Mouse (Mus musculus): Measurements from ENCODE around the gene Tyw5. TPM values are rescaled to one million over a fixed set of nuclear protein-coding genes. Genes with fewer than 3 reads are reported as not detected.

The Tyw5 gene
- polyA plus RNA-seq, 1 experiment from 2014 or later: 31.7 TPM

- peaks cover 22% of the 10 kb centered on the region for H3K36me3 ChIP-seq (replicated peaks)
- H3K27me3 ChIP-seq (ENCODE audit: poor library complexity, severe bottlenecking): no peaks in the 10 kb centered on the region
- H3K4me3 ChIP-seq: no peak overlapping the region
- H3K9me3 ChIP-seq: no peaks in the 10 kb centered on the region
- no peak overlapping the region for H3K27ac ChIP-seq
- WGBS: 98% methylated on average over 2 of the region's 2 CpGs
- DNase-seq (ENCODE audit: extremely low spot score, low spot score): no peak
- peaks cover 18% of the 10 kb centered on the region for H3K4me1 ChIP-seq
Measured at GRCm38 (mm10) chr1:57375276-57375675, 31.6 kb downstream of the Tyw5 start.

DNA sequence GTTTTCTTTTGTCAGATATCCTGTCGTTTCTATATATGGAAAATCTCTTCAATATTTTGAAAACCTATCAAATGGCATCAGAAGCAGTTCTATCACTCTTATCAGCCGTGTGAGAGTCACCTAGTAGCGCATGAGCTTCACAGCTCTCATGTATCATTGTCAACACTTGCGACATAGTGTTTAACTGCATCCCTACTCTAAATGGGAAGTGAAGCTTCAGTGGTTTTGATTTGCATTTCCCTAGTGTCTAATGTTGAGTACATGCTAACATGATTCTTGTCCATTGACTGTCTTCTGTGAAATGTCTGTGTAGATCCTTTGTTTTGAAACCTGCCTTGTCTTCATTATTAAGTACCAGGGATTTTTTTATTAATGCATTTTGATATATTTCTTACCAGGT, 36.5 kb downstream of the Tyw5 start:
- 88% methylated on average over 4 of the region's 4 CpGs for WGBS
- no peaks in the 10 kb centered on the region for H3K4me1 ChIP-seq
- no peak overlapping the region for H3K4me3 ChIP-seq
- H3K9me3 ChIP-seq: no peaks in the 10 kb centered on the region
- H3K27ac ChIP-seq: no peak overlapping the region
- H3K27me3 ChIP-seq (ENCODE audit: poor library complexity, severe bottlenecking): no peaks in the 10 kb centered on the region
- H3K36me3 ChIP-seq (replicated peaks): peaks cover 22% of the 10 kb centered on the region
- DNase-seq (ENCODE audit: extremely low spot score, low spot score): no peak

GRCm38 (mm10) chr1:57369111-57369510, 37.8 kb downstream of the Tyw5 start:
- H3K4me1 ChIP-seq: no peaks in the 10 kb centered on the region
- DNase-seq (ENCODE audit: extremely low spot score, low spot score): no peak
- H3K9me3 ChIP-seq: no peaks in the 10 kb centered on the region
- no peak overlapping the region for H3K27ac ChIP-seq
- 94% methylated on average over 4 of the region's 4 CpGs for WGBS
- H3K27me3 ChIP-seq (ENCODE audit: poor library complexity, severe bottlenecking): no peaks in the 10 kb centered on the region
- peaks cover 20% of the 10 kb centered on the region for H3K36me3 ChIP-seq (replicated peaks)
- H3K4me3 ChIP-seq: no peak overlapping the region

DNA sequence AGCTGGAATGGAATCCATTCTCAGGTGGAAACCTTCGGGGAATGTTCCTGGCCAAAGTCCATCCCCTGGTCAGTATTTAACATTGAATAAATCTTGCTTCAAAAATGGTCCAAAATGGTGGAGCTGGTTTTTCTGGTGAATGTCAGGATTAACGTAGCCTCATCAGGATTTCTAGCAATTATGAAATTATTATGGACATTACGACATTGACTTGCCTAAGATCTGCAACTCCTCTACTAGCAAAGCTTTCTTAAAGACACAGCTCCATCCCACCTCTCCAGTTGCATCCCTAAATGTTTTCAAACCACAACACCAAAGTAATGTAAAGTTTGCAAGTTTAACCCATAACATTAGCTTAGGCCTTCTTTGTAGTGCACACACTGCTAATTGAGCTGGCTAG, 39.5 kb downstream of the Tyw5 start:
- Histone ChIP-seq H3K27me3 (ENCODE audit: poor library complexity, severe bottlenecking) (no peaks in the 10 kb centered on the region), H3K9me3 (no peaks in the 10 kb centered on the region), H3K36me3 (replicated peaks) (peaks cover 5% of the 10 kb centered on the region; the same call in 1 of the 2 replicates), H3K27ac (no peak overlapping the region), H3K4me1 (no peaks in the 10 kb centered on the region), H3K4me3 (no peak overlapping the region)
- no peak for DNase-seq (ENCODE audit: extremely low spot score, low spot score)
- 93% methylated on average over 3 of the region's 3 CpGs for WGBS

DNA sequence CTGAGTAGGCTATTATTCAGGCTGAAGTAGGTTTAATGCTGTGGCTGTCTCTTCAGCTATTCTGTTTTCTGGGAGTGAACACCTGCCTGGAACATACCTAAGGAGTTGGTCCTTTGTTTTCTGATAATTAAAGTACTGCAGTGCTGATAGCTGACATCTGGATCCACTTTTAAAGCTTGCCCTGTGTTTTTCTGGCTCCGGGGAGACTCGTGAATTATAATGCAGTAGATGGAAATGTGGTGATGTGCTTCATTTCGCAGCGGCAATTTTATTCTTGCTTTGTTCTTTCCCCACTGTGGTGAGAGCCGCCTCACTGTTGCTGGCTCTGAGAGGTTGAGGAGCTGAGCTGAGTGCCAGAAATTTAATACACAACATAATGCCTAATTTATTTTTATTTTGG, 48.4 kb downstream of the Tyw5 start:
- WGBS: 83% methylated on average over 5 of the region's 5 CpGs
- Histone ChIP-seq H3K27ac (no peak overlapping the region), H3K27me3 (ENCODE audit: poor library complexity, severe bottlenecking) (no peaks in the 10 kb centered on the region), H3K36me3 (replicated peaks) (no peaks in the 10 kb centered on the region), H3K4me1 (no peaks in the 10 kb centered on the region), H3K4me3 (no peak overlapping the region), H3K9me3 (no peaks in the 10 kb centered on the region)
- no peak for DNase-seq (ENCODE audit: extremely low spot score, low spot score)

DNA sequence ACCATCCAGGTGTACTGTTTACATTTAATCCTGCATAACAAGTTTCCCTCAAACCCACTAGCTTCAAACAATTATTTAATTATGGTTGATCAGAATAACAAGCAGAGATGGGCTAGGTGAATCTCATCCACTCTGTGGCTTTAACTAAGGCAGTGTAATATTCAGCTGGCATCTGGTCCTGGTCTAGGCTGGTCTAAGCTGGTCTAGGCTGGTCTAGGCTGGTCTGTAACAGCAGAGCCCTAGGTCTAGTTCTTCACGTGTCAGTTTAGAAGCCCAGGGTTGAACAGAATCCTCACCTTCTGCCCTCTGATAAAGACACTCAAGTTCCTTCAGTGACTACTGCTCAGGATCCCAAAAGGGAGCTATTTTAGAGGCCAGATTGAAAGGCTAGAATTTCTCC, 55.0 kb downstream of the Tyw5 start:
- Histone ChIP-seq H3K4me1 (peaks cover 6% of the 10 kb centered on the region), H3K9me3 (no peaks in the 10 kb centered on the region), H3K36me3 (replicated peaks) (no peaks in the 10 kb centered on the region), H3K27ac (no peak overlapping the region), H3K4me3 (no peak overlapping the region), H3K27me3 (ENCODE audit: poor library complexity, severe bottlenecking) (no peaks in the 10 kb centered on the region)
- no peak for DNase-seq (ENCODE audit: extremely low spot score, low spot score)
- 77% methylated on average over 1 of the region's 1 CpGs for WGBS

DNA sequence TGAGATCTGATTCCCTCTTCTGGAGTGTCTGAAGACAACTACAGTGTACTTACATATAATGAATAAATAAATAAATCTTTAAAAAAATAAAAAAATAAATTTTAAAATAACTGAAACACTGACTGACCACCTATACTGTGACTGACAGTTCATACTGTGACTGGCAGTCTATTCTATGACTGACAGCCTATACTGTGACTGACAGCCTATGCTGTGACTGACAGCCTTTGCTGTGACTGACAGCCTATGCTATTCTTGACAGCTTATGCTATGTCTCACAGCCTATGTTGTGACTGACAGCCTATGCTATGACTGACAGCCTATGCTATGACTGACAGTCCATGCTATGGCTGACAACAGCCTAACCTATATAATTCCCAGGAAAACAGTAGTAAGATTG, 59.4 kb downstream of the Tyw5 start:
- H3K27me3 ChIP-seq (ENCODE audit: poor library complexity, severe bottlenecking): no peaks in the 10 kb centered on the region
- H3K4me1 ChIP-seq: peaks cover 30% of the 10 kb centered on the region
- no peak overlapping the region for H3K4me3 ChIP-seq
- H3K9me3 ChIP-seq: no peaks in the 10 kb centered on the region
- no peak overlapping the region for H3K27ac ChIP-seq
- no peak for DNase-seq (ENCODE audit: extremely low spot score, low spot score)
- no peaks in the 10 kb centered on the region for H3K36me3 ChIP-seq (replicated peaks)

GRCm38 (mm10) chr1:57341197-57341596, 65.7 kb downstream of the Tyw5 start:
- no peaks in the 10 kb centered on the region for H3K9me3 ChIP-seq
- DNase-seq (ENCODE audit: extremely low spot score, low spot score): no peak
- WGBS: 22% methylated on average over 2 of the region's 2 CpGs

DNA sequence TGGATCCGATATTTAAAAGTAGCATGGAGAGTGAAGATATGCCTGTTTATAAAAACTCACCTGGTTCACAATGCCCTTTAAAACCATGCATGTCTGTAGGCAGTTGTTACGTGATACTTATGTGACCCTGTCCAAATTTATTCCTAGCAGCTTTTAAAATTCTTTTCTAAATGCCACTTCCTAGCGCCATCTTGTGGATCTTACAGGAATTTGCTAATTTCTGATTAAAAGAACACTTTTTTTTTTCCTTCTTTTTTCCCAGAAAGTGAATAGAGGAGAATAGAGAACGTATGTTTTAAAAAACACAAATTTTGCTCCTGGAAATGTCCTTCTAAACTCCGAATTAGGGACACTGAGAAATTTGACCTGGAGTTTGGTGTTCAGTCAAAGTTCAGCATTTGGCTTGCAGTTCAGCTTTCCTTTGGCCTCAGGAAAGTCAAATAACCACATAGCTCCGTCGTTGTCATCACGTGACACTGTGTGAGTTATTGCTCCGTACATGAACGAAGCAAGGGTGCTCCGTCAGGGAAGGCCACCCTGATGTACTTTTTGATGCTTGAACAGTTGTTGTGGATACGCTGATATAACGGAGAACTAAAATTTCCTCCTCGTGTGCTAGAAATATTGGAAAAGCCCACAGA, 67.6 kb downstream of the Tyw5 start:
- Histone ChIP-seq H3K4me1 (peaks cover 21% of the 10 kb centered on the region), H3K27me3 (ENCODE audit: poor library complexity, severe bottlenecking) (no peaks in the 10 kb centered on the region), H3K4me3 (no peak overlapping the region), H3K9me3 (no peaks in the 10 kb centered on the region), H3K27ac (no peak overlapping the region), H3K36me3 (replicated peaks) (no peaks in the 10 kb centered on the region)
- WGBS: 64% methylated on average over 14 of the region's 14 CpGs
- no peak for DNase-seq (ENCODE audit: extremely low spot score, low spot score)

More at GRCm38 (mm10) chr1:57341197-57341596, 65.7 kb downstream of the Tyw5 start:
- no peaks in the 10 kb centered on the region for H3K36me3 ChIP-seq (replicated peaks)
- H3K4me3 ChIP-seq: no peak overlapping the region
- no peaks in the 10 kb centered on the region for H3K27me3 ChIP-seq (ENCODE audit: poor library complexity, severe bottlenecking)
- peaks cover 31% of the 10 kb centered on the region for H3K4me1 ChIP-seq
- no peak overlapping the region for H3K27ac ChIP-seq

Other genes with a start within 250 kb of the Tyw5 start
- gene 1700066M21Rik, start 29.5 kb downstream of the Tyw5 start, polyA plus RNA-seq (2016; fragmentation: Nextera tagmentation; extraction: Ambion mirVana): 9.5 and 10.5 TPM in 2 replicates
- 18.4 and 18.6 TPM in 2 replicates for gene Maip1, start 773 bp downstream of the Tyw5 start, polyA plus RNA-seq (2016; fragmentation: Nextera tagmentation; extraction: Ambion mirVana)